Comparison of ENCODE assay signal across 24 mouse cellular contexts in genomic region chr6:141590002-141590401, GRCm38 (mm10). TPM values are rescaled to one million over a fixed set of nuclear protein-coding genes. Genes with fewer than 3 reads are reported as not detected.
"Had no signal": no experiment of that assay in that cellular context is flagged by ENCODE, and none has a peak within 500 bp of the region (broad histone marks: within the 10 kb centered on the region; RNA-seq: fewer than 3 reads in every experiment).

No protein-coding gene starts in this region.

- H3K4me2 ChIP-seq: liver, embryonic 11.5 days; lung, embryonic 15.5 days; midbrain, embryonic 13.5 days; stomach, embryonic 15.5 days had no signal

- ATAC-seq: midbrain, embryonic 13.5 days had no signal

- H3K27me3 ChIP-seq: lung, embryonic 15.5 days; megakaryocyte, embryonic 14.5 days; midbrain, embryonic 13.5 days; stomach, embryonic 15.5 days had no signal

- H3K27ac ChIP-seq: layer of hippocampus, adult 2 months; liver, embryonic 14.5 days; lung, embryonic 15.5 days; midbrain, embryonic 10.5 days; midbrain, embryonic 13.5 days; stomach, embryonic 15.5 days had no signal

- H3K9me3 ChIP-seq: lung, embryonic 15.5 days; megakaryocyte, embryonic 14.5 days; midbrain, embryonic 10.5 days; midbrain, embryonic 13.5 days; stomach, embryonic 15.5 days had no signal

- H3K9ac ChIP-seq: liver, embryonic 14.5 days; lung, embryonic 15.5 days; midbrain, embryonic 13.5 days; stomach, embryonic 15.5 days had no signal

- H3K4me1 ChIP-seq: lung, embryonic 15.5 days; megakaryocyte, embryonic 14.5 days; midbrain, embryonic 10.5 days; midbrain, embryonic 13.5 days; stomach, embryonic 15.5 days had no signal

- H3K36me3 ChIP-seq: lung, embryonic 15.5 days; midbrain, embryonic 10.5 days; midbrain, embryonic 13.5 days; stomach, embryonic 15.5 days had no signal

- H3K4me3 ChIP-seq: layer of hippocampus, adult 2 months; lung, embryonic 15.5 days; megakaryocyte, embryonic 14.5 days; midbrain, embryonic 10.5 days; midbrain, embryonic 13.5 days; stomach, embryonic 15.5 days had no signal

- DNase-seq: kidney, adult 11 months; kidney, postnatal 14 days; kidney, postnatal 4 days; layer of hippocampus, adult 9-11 months; lung, adult 18-20 months; lung, postnatal 10 days; lung, postnatal 36 days; right cerebral cortex, adult 18-20 months; right cerebral cortex, postnatal 25 days; spleen, adult 18-20 months; thymus, postnatal 25 days had no signal

RNA-seq across cellular contexts. Expression of gene Slco1b2, which starts 39.3 kb away (rescaled TPM):
- total RNA-seq: midbrain, postnatal 0 days had no signal
- polyA plus RNA-seq: kidney, embryonic 16.5 days; liver, embryonic 11.5 days; lung, embryonic 15.5 days; midbrain, embryonic 10.5 days; midbrain, embryonic 13.5 days; midbrain, postnatal 0 days; neural tube, embryonic 14.5 days; thymus, postnatal 0 days; urinary bladder, adult 2 months had no signal
